Mouse (Mus musculus) lung, adult 2 months (tissue): ENCODE results near the gene Olfr1394.

ENCODE experiments used
- CTCF ChIP-seq: fragments of 200-500 bp; IDR thresholded peaks from 2 replicates; pipeline ENCODE4 v1.5.1; 2011; ENCODE audit warnings: mild to moderate bottlenecking, low read length, control low read depth; ENCODE audit not compliant: insufficient read depth
- POLR2A ChIP-seq: fragments of 200-500 bp; IDR thresholded peaks from 2 replicates; pipeline ENCODE4 v1.6.1; 2011; ENCODE audit warnings: low read depth, mild to moderate bottlenecking, control low read depth, low read length, borderline replicate concordance; ENCODE audit errors: extremely low read depth

- TF ChIP-seq CTCF (no peak), POLR2A (no peak)
These were observed 47.9 kb downstream of the Olfr1394 start for GRCm38 (mm10) chr11:49202071-49202470.
